21 mouse cellular contexts compared by ENCODE assay signal in the genomic region with DNA sequence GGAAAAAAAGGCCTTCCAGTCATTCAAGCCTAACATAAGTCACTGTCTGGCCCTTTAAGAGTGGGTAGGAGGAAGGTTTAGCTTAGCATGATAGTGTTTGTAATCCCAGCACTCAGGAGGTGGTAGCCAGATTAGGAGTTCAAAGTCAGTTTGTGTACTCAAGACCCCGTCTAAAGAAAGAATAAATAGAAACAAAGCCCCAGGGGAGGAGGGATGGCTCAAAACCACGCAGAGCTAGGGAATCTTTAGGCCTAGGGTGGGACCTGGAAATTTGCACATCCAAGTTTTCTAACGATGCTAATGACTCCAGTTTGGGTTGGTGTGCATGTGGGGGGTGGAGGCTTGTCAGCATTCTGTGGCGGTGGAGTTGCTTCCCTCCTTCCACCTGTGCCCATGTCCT. TPM values are rescaled to one million over a fixed set of nuclear protein-coding genes. Genes with fewer than 3 reads are reported as not detected.
DNase-seq lines count a peak whose midpoint lies in the region; ATAC-seq lines count a peak whose summit lies in the region.
"Had no signal": no experiment of that assay in that cellular context is flagged by ENCODE, and none has a peak within 500 bp of the region (broad histone marks: within the 10 kb centered on the region; RNA-seq: fewer than 3 reads in every experiment).

No protein-coding gene starts in this region.

- H3K9me3 ChIP-seq in hindbrain, embryonic 10.5 days = no peaks in the 10 kb centered on the region
- H3K9me3 ChIP-seq in hindbrain, embryonic 11.5 days (ENCODE audit: control insufficient read depth, low read length) = no peaks in the 10 kb centered on the region
- H3K9me3 ChIP-seq in liver, embryonic 13.5 days (replicated peaks) = no peaks in the 10 kb centered on the region
- H3K9me3 ChIP-seq: heart, embryonic 13.5 days; limb, embryonic 13.5 days; midbrain, embryonic 13.5 days had no signal

- DNase-seq in hindbrain, embryonic 10.5 days (ENCODE audit: low spot score) = no peak
- DNase-seq in hindbrain, embryonic 11.5 days (ENCODE audit: low spot score) = no peak
- no peak for DNase-seq in liver, embryonic 13.5 days
- DNase-seq in liver (no peak), ES-CJ7 (ENCODE audit: low read depth, low spot score) (peak; percentile 95), R1 (ENCODE audit: low read depth, low spot score) (peak; percentile 86)
- DNase-seq in spleen, postnatal 14 days (ENCODE audit: low spot score in 2 of 2) = no peak
- DNase-seq: adrenal gland, postnatal 25 days; cerebellum, adult 11 months; cerebellum, postnatal 36 days; heart, postnatal 36 days; kidney, adult 18-20 months; lung, adult 2 months; lung, postnatal 36 days; spleen, adult 18-20 months had no signal

- no peak overlapping the region for H3K27ac ChIP-seq in hindbrain, embryonic 10.5 days
- no peak overlapping the region for H3K27ac ChIP-seq in hindbrain, embryonic 11.5 days (ENCODE audit: low read depth, low read length)
- H3K27ac ChIP-seq in liver, embryonic 13.5 days = peak overlapping the region; percentile 2; the same call in 1 of the 2 replicates
- H3K27ac ChIP-seq: heart, embryonic 13.5 days; limb, embryonic 13.5 days had no signal

- 8% methylated on average over 4 of the region's 4 CpGs for WGBS in hindbrain, embryonic 10.5 days
- 18% methylated on average over 4 of the region's 4 CpGs for WGBS in hindbrain, embryonic 11.5 days
- 40% methylated on average over 4 of the region's 4 CpGs for WGBS in liver, embryonic 13.5 days (ENCODE audit: insufficient replicate concordance)

- H3K9ac ChIP-seq in hindbrain, embryonic 11.5 days (ENCODE audit: low read depth, low read length) = no peak overlapping the region
- H3K9ac ChIP-seq in liver, embryonic 13.5 days = no peak overlapping the region; the same call in 1 of the 2 replicates
- H3K9ac ChIP-seq: limb, embryonic 13.5 days had no signal

- no peak overlapping the region for H3K4me2 ChIP-seq in hindbrain, embryonic 11.5 days (replicated peaks; ENCODE audit: low read depth, low read length)
- H3K4me2 ChIP-seq in liver, embryonic 13.5 days = no peak overlapping the region
- H3K4me2 ChIP-seq: heart, embryonic 13.5 days; limb, embryonic 13.5 days; midbrain, embryonic 13.5 days had no signal

- no peaks in the 10 kb centered on the region for H3K36me3 ChIP-seq in hindbrain, embryonic 10.5 days
- H3K36me3 ChIP-seq in hindbrain, embryonic 11.5 days (ENCODE audit: control insufficient read depth, insufficient read depth, low read length) = no peaks in the 10 kb centered on the region
- H3K36me3 ChIP-seq in liver, embryonic 13.5 days = no peaks in the 10 kb centered on the region
- H3K36me3 ChIP-seq: heart, embryonic 13.5 days; limb, embryonic 13.5 days; midbrain, embryonic 13.5 days had no signal

- 0 out of 2 replicates have a peak overlapping the region, but pooled peaks have one; percentile 9 for H3K4me3 ChIP-seq in hindbrain, embryonic 10.5 days
- no peak overlapping the region for H3K4me3 ChIP-seq in hindbrain, embryonic 11.5 days (ENCODE audit: low read depth, low read length)
- H3K4me3 ChIP-seq in liver, embryonic 13.5 days (replicated peaks) = no peak overlapping the region
- H3K4me3 ChIP-seq: erythroblast, embryonic 14.5 days; heart, embryonic 13.5 days; limb, embryonic 13.5 days; midbrain, embryonic 13.5 days; myocyte had no signal

- no peaks in the 10 kb centered on the region for H3K27me3 ChIP-seq in hindbrain, embryonic 10.5 days (ENCODE audit: insufficient read depth, poor library complexity, severe bottlenecking)
- H3K27me3 ChIP-seq in hindbrain, embryonic 11.5 days (ENCODE audit: control insufficient read depth, insufficient read depth, low read length) = no peaks in the 10 kb centered on the region
- H3K27me3 ChIP-seq in liver, embryonic 13.5 days = no peaks in the 10 kb centered on the region
- H3K27me3 ChIP-seq: heart, embryonic 13.5 days; limb, embryonic 13.5 days; midbrain, embryonic 13.5 days had no signal

- peaks cover 57% of the 10 kb centered on the region for H3K4me1 ChIP-seq in hindbrain, embryonic 10.5 days (replicated peaks)
- H3K4me1 ChIP-seq in hindbrain, embryonic 11.5 days (replicated peaks; ENCODE audit: control insufficient read depth, insufficient read depth, low read length) = peaks cover 9% of the 10 kb centered on the region
- peaks cover 84% of the 10 kb centered on the region for H3K4me1 ChIP-seq in liver, embryonic 13.5 days (replicated peaks)

- ATAC-seq in hindbrain, embryonic 11.5 days (ENCODE audit: low FRiP score) = no peak
- no peak for ATAC-seq in liver, embryonic 13.5 days (ENCODE audit: low read depth)
- ATAC-seq in monocyte, adult 5-6 weeks (replicated peaks; ENCODE audit: insufficient number of reproducible peaks, low FRiP score, low TSS enrichment, poor library complexity, severe bottlenecking) = no peak
- ATAC-seq: midbrain, embryonic 13.5 days had no signal

RNA-seq across cellular contexts. Expression of gene Msl1, which starts 3.2 kb away (rescaled TPM):
- polyA plus RNA-seq in hindbrain, embryonic 10.5 days (2016; fragmentation: Nextera tagmentation; extraction: Ambion mirVana) = 24.4 and 25.2 TPM in 2 replicates
- 25.0 and 28.0 TPM in 2 replicates for polyA plus RNA-seq in hindbrain, embryonic 11.5 days (2014; fragmentation: Nextera tagmentation; extraction: Ambion mirVana)
- 6.8 and 6.9 TPM in 2 replicates for polyA plus RNA-seq in liver, embryonic 13.5 days (2015; fragmentation: Nextera tagmentation; extraction: Ambion mirVana)
- total RNA-seq in monocyte, adult 5-6 weeks (2017) = 108 to 125 TPM (median 112 TPM) in 3 replicates

RNA-seq across cellular contexts. Expression of gene Casc3, which starts 12.6 kb away (rescaled TPM):
- 49.5 and 55.9 TPM in 2 replicates for polyA plus RNA-seq in hindbrain, embryonic 10.5 days (2016; fragmentation: Nextera tagmentation; extraction: Ambion mirVana)
- 44.6 and 49.6 TPM in 2 replicates for polyA plus RNA-seq in hindbrain, embryonic 11.5 days (2014; fragmentation: Nextera tagmentation; extraction: Ambion mirVana)
- 13.3 and 16.1 TPM in 2 replicates for polyA plus RNA-seq in liver, embryonic 13.5 days (2015; fragmentation: Nextera tagmentation; extraction: Ambion mirVana)
- total RNA-seq in monocyte, adult 5-6 weeks (2017) = 47.5 to 51.5 TPM (median 49.5 TPM) in 3 replicates

RNA-seq across cellular contexts. Expression of gene Nr1d1, which starts 16.9 kb away (rescaled TPM):
- 1.2 and 1.5 TPM in 2 replicates for polyA plus RNA-seq in hindbrain, embryonic 10.5 days (2016; fragmentation: Nextera tagmentation; extraction: Ambion mirVana)
- 0.92 and 1.4 TPM in 2 replicates for polyA plus RNA-seq in hindbrain, embryonic 11.5 days (2014; fragmentation: Nextera tagmentation; extraction: Ambion mirVana)
- polyA plus RNA-seq in liver, embryonic 13.5 days (2015; fragmentation: Nextera tagmentation; extraction: Ambion mirVana) = 0.59 and 1.0 TPM in 2 replicates
- total RNA-seq in monocyte, adult 5-6 weeks (2017) = 0.68 to 4.7 TPM (median 1.9 TPM) in 3 replicates

RNA-seq across cellular contexts. Expression of gene Rapgefl1, which starts 44.5 kb away (rescaled TPM):
- polyA plus RNA-seq in hindbrain, embryonic 10.5 days (2016; fragmentation: Nextera tagmentation; extraction: Ambion mirVana) = 1.1 and 2.2 TPM in 2 replicates
- 2.0 and 2.2 TPM in 2 replicates for polyA plus RNA-seq in hindbrain, embryonic 11.5 days (2014; fragmentation: Nextera tagmentation; extraction: Ambion mirVana)
- 0.20 and 0.23 TPM in 2 replicates for polyA plus RNA-seq in liver, embryonic 13.5 days (2015; fragmentation: Nextera tagmentation; extraction: Ambion mirVana)
- not detected in 3 replicates for total RNA-seq in monocyte, adult 5-6 weeks (2017)
- polyA plus RNA-seq: erythroblast, embryonic 14.5 days had no signal

RNA-seq across cellular contexts. Expression of gene Thra, which starts 51.6 kb away (rescaled TPM):
- polyA plus RNA-seq in hindbrain, embryonic 10.5 days (2016; fragmentation: Nextera tagmentation; extraction: Ambion mirVana) = 12.8 and 22.2 TPM in 2 replicates
- 34.7 and 41.4 TPM in 2 replicates for polyA plus RNA-seq in hindbrain, embryonic 11.5 days (2014; fragmentation: Nextera tagmentation; extraction: Ambion mirVana)
- 8.8 and 9.8 TPM in 2 replicates for polyA plus RNA-seq in liver, embryonic 13.5 days (2015; fragmentation: Nextera tagmentation; extraction: Ambion mirVana)
- 3.4 to 5.4 TPM (median 4.3 TPM) in 3 replicates for total RNA-seq in monocyte, adult 5-6 weeks (2017)

Comparison
In these comparisons a context has a peak if more than half of its experiments do, and no peak if none do; other contexts are left out.
1. DNase-seq: peak in ES-CJ7 (single experiment) and R1 (single experiment); none in hindbrain, embryonic 10.5 days (single experiment), hindbrain, embryonic 11.5 days (single experiment), liver, embryonic 13.5 days (single experiment), liver (single experiment) and spleen, postnatal 14 days (0 of 2).